Mouse (Mus musculus): ENCODE measurements at regions not wholly inside any gene's neighbourhood (a gene's known extent, or its start where the extent isn't known, plus 50 kb on each side); places are given as distances from the start of the nearest gene placed in this dataset.

DNA sequence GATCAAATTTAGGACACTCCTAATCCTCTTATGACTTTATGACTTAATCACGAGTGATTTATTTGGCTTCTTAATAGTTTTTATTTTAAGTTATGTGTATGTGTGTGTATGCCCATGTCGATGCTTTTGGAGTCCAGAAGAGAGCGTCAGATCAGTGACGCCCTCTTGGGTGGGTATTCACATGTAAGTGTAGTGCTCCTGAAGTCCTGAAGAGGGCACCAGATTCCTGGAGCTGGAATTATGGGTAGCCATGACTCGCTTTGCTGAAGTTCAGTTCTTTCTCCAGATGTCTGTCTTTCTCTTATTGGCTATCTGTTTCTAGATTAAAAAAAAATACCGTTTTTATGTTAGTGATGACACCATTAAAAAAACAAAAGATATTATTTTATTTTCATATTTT is 251.0 kb downstream of the Ipmk start:
- Histone ChIP-seq H3K27ac (replicated peaks; ENCODE audit: low read depth, low read length) (no peak overlapping the region), H3K4me1 (ENCODE audit: control insufficient read depth, insufficient read depth, low read length) (no peaks in the 10 kb centered on the region), H3K4me3 (ENCODE audit: low read depth, low read length) (no peak overlapping the region), H3K9ac (ENCODE audit: low read depth, low read length) (no peak overlapping the region), H3K4me2 (ENCODE audit: low read depth, low read length) (no peak overlapping the region), H3K27me3 (replicated peaks; ENCODE audit: control insufficient read depth, insufficient read depth, low read length) (no peaks in the 10 kb centered on the region), H3K36me3 (ENCODE audit: control insufficient read depth, insufficient read depth, low read length) (no peaks in the 10 kb centered on the region), H3K9me3 (ENCODE audit: control insufficient read depth, low read length) (no peaks in the 10 kb centered on the region)
- ATAC-seq (ENCODE audit: low read depth) (no peak), DNase-seq (ENCODE audit: low spot score) (no peak)
- 94% methylated on average over 6 of the region's 6 CpGs for whole genome bisulfite sequencing

GRCm38 (mm10) chr10:71613736-71614135 is 266.2 kb downstream of the Ipmk start:
- no peak for DNase-seq (ENCODE audit: low spot score)
- 90% methylated on average over 4 of the region's 4 CpGs for WGBS

DNA sequence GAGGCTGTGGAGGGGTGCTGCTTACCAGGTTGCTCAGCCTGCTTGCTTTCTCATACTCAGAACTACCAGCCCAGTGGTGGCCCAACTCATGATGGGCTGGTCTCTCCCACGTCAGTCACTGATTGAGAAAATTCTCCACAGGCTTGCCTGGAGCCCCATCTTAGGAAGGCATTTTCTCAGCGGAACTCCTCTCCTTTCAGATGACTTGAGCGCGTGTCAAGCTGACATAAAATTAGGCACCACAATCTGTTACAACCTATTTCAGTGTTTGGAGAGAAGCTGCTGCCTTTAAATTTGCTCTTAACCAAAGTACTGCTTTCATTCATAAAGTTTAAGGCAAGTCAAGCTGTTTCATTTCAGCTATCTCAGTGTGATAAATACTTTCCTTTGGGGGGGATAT is 269.6 kb downstream of the Ipmk start:
- Histone ChIP-seq H3K4me1 (ENCODE audit: control insufficient read depth, insufficient read depth, low read length) (no peaks in the 10 kb centered on the region), H3K9me3 (ENCODE audit: control insufficient read depth, low read length) (no peaks in the 10 kb centered on the region), H3K9ac (ENCODE audit: low read depth, low read length) (no peak overlapping the region), H3K36me3 (ENCODE audit: control insufficient read depth, insufficient read depth, low read length) (no peaks in the 10 kb centered on the region), H3K27ac (replicated peaks; ENCODE audit: low read depth, low read length) (no peak overlapping the region), H3K27me3 (replicated peaks; ENCODE audit: control insufficient read depth, insufficient read depth, low read length) (no peaks in the 10 kb centered on the region), H3K4me2 (ENCODE audit: low read depth, low read length) (no peak overlapping the region), H3K4me3 (ENCODE audit: low read depth, low read length) (no peak overlapping the region)
- ATAC-seq (ENCODE audit: low read depth) (no peak), DNase-seq (ENCODE audit: low spot score) (no peak)
- WGBS: 81% methylated on average over 4 of the region's 4 CpGs

More at GRCm38 (mm10) chr10:71613736-71614135, 266.2 kb downstream of the Ipmk start:
- no peaks in the 10 kb centered on the region for H3K4me1 ChIP-seq (ENCODE audit: control insufficient read depth, insufficient read depth, low read length)
- no peak overlapping the region for H3K9ac ChIP-seq (ENCODE audit: low read depth, low read length)
- H3K36me3 ChIP-seq (ENCODE audit: control insufficient read depth, insufficient read depth, low read length): no peaks in the 10 kb centered on the region
- H3K27ac ChIP-seq (replicated peaks; ENCODE audit: low read depth, low read length): no peak overlapping the region
- H3K4me2 ChIP-seq (ENCODE audit: low read depth, low read length): no peak overlapping the region
- no peaks in the 10 kb centered on the region for H3K9me3 ChIP-seq (ENCODE audit: control insufficient read depth, low read length)
- no peaks in the 10 kb centered on the region for H3K27me3 ChIP-seq (replicated peaks; ENCODE audit: control insufficient read depth, insufficient read depth, low read length)
- no peak overlapping the region for H3K4me3 ChIP-seq (ENCODE audit: low read depth, low read length)
- no peak for ATAC-seq (ENCODE audit: low read depth)

DNA sequence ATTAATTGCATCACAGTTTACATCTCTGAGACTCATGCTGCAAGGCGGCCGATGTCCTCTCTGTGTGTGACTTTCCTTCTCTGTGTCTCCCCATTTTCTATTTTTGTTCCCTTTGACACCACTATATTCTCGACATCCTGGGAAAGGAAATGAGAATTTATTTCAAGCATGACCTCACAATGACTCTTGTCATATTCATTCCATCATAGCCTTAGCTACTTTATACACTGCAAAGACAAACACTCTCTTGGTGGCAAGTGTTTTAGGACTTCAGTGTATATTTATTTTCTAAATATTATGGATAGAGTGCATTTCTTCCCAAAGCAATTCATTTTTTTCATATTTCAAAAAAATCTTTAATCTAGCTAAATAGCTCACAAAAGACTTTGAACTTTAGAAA is 298.5 kb downstream of the Ipmk start:
- H3K4me3 ChIP-seq (ENCODE audit: low read depth, low read length): no peak overlapping the region
- no peak overlapping the region for H3K27ac ChIP-seq (replicated peaks; ENCODE audit: low read depth, low read length)
- 77% methylated on average over 3 of the region's 3 CpGs for WGBS
- H3K9ac ChIP-seq (ENCODE audit: low read depth, low read length): no peak overlapping the region
- DNase-seq (ENCODE audit: low spot score) (no peak), ATAC-seq (ENCODE audit: low read depth) (no peak)
- no peaks in the 10 kb centered on the region for H3K27me3 ChIP-seq (replicated peaks; ENCODE audit: control insufficient read depth, insufficient read depth, low read length)
- no peaks in the 10 kb centered on the region for H3K9me3 ChIP-seq (ENCODE audit: control insufficient read depth, low read length)
- H3K4me2 ChIP-seq (ENCODE audit: low read depth, low read length): no peak overlapping the region
- no peaks in the 10 kb centered on the region for H3K36me3 ChIP-seq (ENCODE audit: control insufficient read depth, insufficient read depth, low read length)
- no peaks in the 10 kb centered on the region for H3K4me1 ChIP-seq (ENCODE audit: control insufficient read depth, insufficient read depth, low read length)

DNA sequence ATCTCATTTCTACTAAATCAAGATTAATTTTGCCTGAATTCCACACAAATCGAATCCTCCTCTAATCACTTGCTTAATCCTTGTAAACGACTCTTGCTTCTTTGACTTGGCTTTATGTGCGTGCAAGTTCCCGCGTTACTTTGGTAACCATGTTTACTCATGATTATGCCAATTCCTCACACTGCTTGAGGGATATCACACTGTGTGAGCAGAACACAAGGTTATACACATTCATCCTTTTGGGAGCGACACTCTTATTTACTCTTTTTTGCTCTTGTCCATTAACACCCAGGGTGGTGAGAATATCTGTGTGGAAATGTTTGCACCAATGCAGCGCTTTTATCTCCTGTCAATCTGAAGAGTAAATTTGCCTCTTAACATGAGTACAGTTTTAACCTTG is 310.0 kb downstream of the Ipmk start:
- H3K4me2 ChIP-seq (ENCODE audit: low read depth, low read length): no peak overlapping the region
- 83% methylated on average over 7 of the region's 7 CpGs for WGBS
- H3K4me3 ChIP-seq (ENCODE audit: low read depth, low read length): no peak overlapping the region

DNA sequence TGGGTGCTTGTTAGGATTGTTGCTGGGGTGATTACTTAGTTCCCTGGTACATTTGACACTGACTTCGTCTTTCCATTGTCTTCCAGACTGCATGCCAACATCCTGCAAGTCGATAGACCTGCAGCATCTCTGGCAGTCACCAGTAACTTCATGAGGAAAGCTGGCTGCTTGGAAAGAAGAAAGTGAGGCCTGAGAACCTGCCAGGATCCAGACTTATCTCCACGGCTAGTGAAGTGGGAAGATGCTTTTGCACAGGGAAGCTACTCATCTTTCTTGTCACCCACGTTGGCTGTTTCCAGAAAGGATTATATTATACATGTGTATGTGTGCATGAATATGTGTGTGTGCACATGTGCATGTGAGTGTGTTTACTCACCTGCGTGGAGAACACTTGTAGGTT is 316.0 kb downstream of the Ipmk start:
- Histone ChIP-seq H3K27me3 (replicated peaks; ENCODE audit: control insufficient read depth, insufficient read depth, low read length) (no peaks in the 10 kb centered on the region), H3K9ac (ENCODE audit: low read depth, low read length) (no peak overlapping the region), H3K4me1 (ENCODE audit: control insufficient read depth, insufficient read depth, low read length) (no peaks in the 10 kb centered on the region), H3K4me2 (ENCODE audit: low read depth, low read length) (no peak overlapping the region), H3K9me3 (ENCODE audit: control insufficient read depth, low read length) (no peaks in the 10 kb centered on the region), H3K27ac (replicated peaks; ENCODE audit: low read depth, low read length) (no peak overlapping the region), H3K36me3 (ENCODE audit: control insufficient read depth, insufficient read depth, low read length) (no peaks in the 10 kb centered on the region), H3K4me3 (ENCODE audit: low read depth, low read length) (no peak overlapping the region)
- 79% methylated on average over 5 of the region's 5 CpGs for WGBS
- DNase-seq (ENCODE audit: low spot score): no peak
- ATAC-seq (ENCODE audit: low read depth): no peak

More for the DNA sequence above, 310.0 kb downstream of the Ipmk start:
- DNase-seq (ENCODE audit: low spot score) (no peak), ATAC-seq (ENCODE audit: low read depth) (no peak)
- no peaks in the 10 kb centered on the region for H3K36me3 ChIP-seq (ENCODE audit: control insufficient read depth, insufficient read depth, low read length)
- no peak overlapping the region for H3K9ac ChIP-seq (ENCODE audit: low read depth, low read length)
- H3K9me3 ChIP-seq (ENCODE audit: control insufficient read depth, low read length): no peaks in the 10 kb centered on the region
- no peaks in the 10 kb centered on the region for H3K4me1 ChIP-seq (ENCODE audit: control insufficient read depth, insufficient read depth, low read length)
- H3K27me3 ChIP-seq (replicated peaks; ENCODE audit: control insufficient read depth, insufficient read depth, low read length): no peaks in the 10 kb centered on the region
- no peak overlapping the region for H3K27ac ChIP-seq (replicated peaks; ENCODE audit: low read depth, low read length)

DNA sequence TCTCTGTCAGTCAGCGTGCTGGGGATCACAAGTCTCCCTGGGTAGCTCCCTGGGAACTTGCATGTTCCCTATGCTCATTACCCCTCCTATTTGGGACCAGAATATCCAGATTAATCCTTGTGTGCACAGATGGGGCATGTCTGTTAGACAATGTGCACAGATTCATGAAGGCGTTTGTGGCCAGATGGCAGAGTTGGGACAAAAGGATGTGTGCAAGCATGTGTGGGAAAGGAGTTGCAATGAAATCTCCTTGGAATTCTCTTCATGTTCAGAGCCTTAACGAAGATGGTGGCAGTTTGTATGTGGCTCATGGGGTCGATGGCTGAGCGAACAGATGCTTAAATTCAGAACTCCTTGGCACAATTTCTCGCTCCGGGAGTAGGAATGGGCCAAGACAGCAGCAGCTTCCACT is 319.6 kb downstream of the Ipmk start:
- Histone ChIP-seq H3K9ac (ENCODE audit: low read depth, low read length) (no peak overlapping the region), H3K4me2 (ENCODE audit: low read depth, low read length) (no peak overlapping the region), H3K4me3 (ENCODE audit: low read depth, low read length) (no peak overlapping the region), H3K4me1 (ENCODE audit: control insufficient read depth, insufficient read depth, low read length) (no peaks in the 10 kb centered on the region), H3K36me3 (ENCODE audit: control insufficient read depth, insufficient read depth, low read length) (no peaks in the 10 kb centered on the region), H3K9me3 (ENCODE audit: control insufficient read depth, low read length) (no peaks in the 10 kb centered on the region), H3K27me3 (replicated peaks; ENCODE audit: control insufficient read depth, insufficient read depth, low read length) (no peaks in the 10 kb centered on the region), H3K27ac (replicated peaks; ENCODE audit: low read depth, low read length) (no peak overlapping the region)
- DNase-seq (ENCODE audit: low spot score) (peak; percentile 33), ATAC-seq (ENCODE audit: low read depth) (no peak)
- whole genome bisulfite sequencing: 78% methylated on average over 7 of the region's 7 CpGs

- Histone ChIP-seq H3K36me3 (ENCODE audit: control insufficient read depth, insufficient read depth, low read length) (no peaks in the 10 kb centered on the region), H3K4me1 (ENCODE audit: control insufficient read depth, insufficient read depth, low read length) (no peaks in the 10 kb centered on the region), H3K4me3 (ENCODE audit: low read depth, low read length) (no peak overlapping the region), H3K9me3 (ENCODE audit: control insufficient read depth, low read length) (no peaks in the 10 kb centered on the region), H3K4me2 (ENCODE audit: low read depth, low read length) (no peak overlapping the region), H3K9ac (ENCODE audit: low read depth, low read length) (no peak overlapping the region), H3K27ac (replicated peaks; ENCODE audit: low read depth, low read length) (no peak overlapping the region), H3K27me3 (replicated peaks; ENCODE audit: control insufficient read depth, insufficient read depth, low read length) (no peaks in the 10 kb centered on the region)
- WGBS: 60% methylated on average over 5 of the region's 5 CpGs
- no peak for ATAC-seq (ENCODE audit: low read depth)
- DNase-seq (ENCODE audit: low spot score): no peak
Observed at GRCm38 (mm10) chr10:71679240-71679639, 331.7 kb downstream of the Ipmk start.

DNA sequence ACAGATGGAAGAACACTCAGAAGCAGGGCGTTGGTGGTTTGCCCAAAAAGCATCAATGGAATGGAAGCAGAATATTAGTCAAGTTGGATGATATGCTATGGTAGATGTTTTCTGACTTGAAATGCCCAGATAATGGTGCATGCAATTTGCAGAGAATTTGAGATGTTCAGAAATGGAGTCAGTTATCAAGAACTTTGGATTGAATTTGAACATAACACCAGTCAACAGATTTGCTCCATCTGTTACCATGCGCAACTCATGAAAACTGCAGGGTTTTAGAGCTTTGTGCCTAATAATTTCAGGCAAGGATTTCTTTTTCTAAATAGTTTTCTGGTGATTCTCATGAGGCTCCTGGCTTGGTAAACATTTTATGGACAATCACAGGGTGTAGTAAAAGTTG is 365.9 kb downstream of the Ipmk start:
- DNase-seq (ENCODE audit: low spot score): no peak
- Histone ChIP-seq H3K4me1 (ENCODE audit: control insufficient read depth, insufficient read depth, low read length) (no peaks in the 10 kb centered on the region), H3K9ac (ENCODE audit: low read depth, low read length) (no peak overlapping the region), H3K4me3 (ENCODE audit: low read depth, low read length) (no peak overlapping the region), H3K27ac (replicated peaks; ENCODE audit: low read depth, low read length) (no peak overlapping the region), H3K4me2 (ENCODE audit: low read depth, low read length) (no peak overlapping the region), H3K27me3 (replicated peaks; ENCODE audit: control insufficient read depth, insufficient read depth, low read length) (no peaks in the 10 kb centered on the region), H3K9me3 (ENCODE audit: control insufficient read depth, low read length) (no peaks in the 10 kb centered on the region), H3K36me3 (ENCODE audit: control insufficient read depth, insufficient read depth, low read length) (no peaks in the 10 kb centered on the region)
- no peak for ATAC-seq (ENCODE audit: low read depth)
- WGBS: 97% methylated on average over 2 of the region's 2 CpGs

Measured in embryonic facial prominence, embryonic 14.5 days (tissue).